Mouse (Mus musculus) lung, postnatal 10 days (tissue): ENCODE measurements around the gene Olfr1330.
"Not testable (repeated sequence)": the region's sequence is repeated elsewhere in the genome, so short reads cannot be mapped to it uniquely, and the experiment has no call there.

ENCODE experiments used
- DNase-seq: peaks from one replicate; pipeline ENCODE4 v3.0.0; 2021

The Olfr1330 gene

GRCm38 (mm10) chr4:118888297-118888696 is at the start of gene Olfr1330:
Olfr1330 (plus strand) TSS chr4:118888597.
- DNase-seq = no peak

- no peak for DNase-seq
Measured at GRCm38 (mm10) chr4:118861791-118862190, 26.6 kb upstream of the Olfr1330 start.

GRCm38 (mm10) chr4:118862704-118863103 is 25.7 kb upstream of the Olfr1330 start:
- no peak for DNase-seq

- DNase-seq = no peak
Measured at GRCm38 (mm10) chr4:118864349-118864748, 24.0 kb upstream of the Olfr1330 start, which contains the start of gene Olfr1331. Olfr1331 (plus strand) TSS chr4:118864649.

GRCm38 (mm10) chr4:118867566-118867965 is 20.8 kb upstream of the Olfr1330 start:
- no peak for DNase-seq

- DNase-seq = no peak
Measured at GRCm38 (mm10) chr4:118901981-118902380, 13.6 kb downstream of the Olfr1330 start.

- DNase-seq = not testable (repeated sequence)
Measured at GRCm38 (mm10) chr4:118917365-118917764, 29.0 kb downstream of the Olfr1330 start, which contains the start of gene Olfr1329. Olfr1329 (minus strand) TSS chr4:118917465.

GRCm38 (mm10) chr4:118931326-118931725 is 42.9 kb downstream of the Olfr1330 start:
- not testable (repeated sequence) for DNase-seq

- DNase-seq = no peak
Measured at GRCm38 (mm10) chr4:118938512-118938911, 50.1 kb downstream of the Olfr1330 start, which contains the start of gene Olfr1328. Olfr1328 (minus strand) TSS chr4:118938612.
